Mouse (Mus musculus) thymus, adult 2 months (tissue): Measurements from ENCODE around the gene Rit1.

Experiments
- CTCF ChIP-seq: fragments of 200-500 bp; IDR thresholded peaks from 2 replicates; pipeline ENCODE4 v1.5.1; 2012; ENCODE audit warnings: mild to moderate bottlenecking, control low read depth, low read length, moderate library complexity, borderline replicate concordance; ENCODE audit not compliant: control insufficient read depth, poor library complexity, insufficient read depth; ENCODE audit errors: extremely low read depth
- POLR2A ChIP-seq: fragments of 200-500 bp; IDR thresholded peaks from 2 replicates; pipeline ENCODE4 v1.6.1; 2012; ENCODE audit warnings: mild to moderate bottlenecking, low read length, control low read depth, moderate library complexity; ENCODE audit not compliant: control insufficient read depth, poor library complexity, insufficient read depth; ENCODE audit errors: extremely low read depth

- TF ChIP-seq CTCF (no peak), POLR2A (no peak)
Observed at GRCm38 (mm10) chr3:88698051-88698450, 18.6 kb upstream of the Rit1 start.
